In genomic region chr12:102308001-102308456, GRCm38 (mm10) we compare ENCODE assay signal across 9 mouse cellular contexts. TPM values are rescaled to one million over a fixed set of nuclear protein-coding genes. Genes with fewer than 3 reads are reported as not detected.
DNase-seq lines count a peak whose midpoint lies in the region; ATAC-seq and TF ChIP-seq lines count a peak whose summit lies in the region.
"Had no signal": no experiment of that assay in that cellular context is flagged by ENCODE, and none has a peak within 500 bp of the region (broad histone marks: within the 10 kb centered on the region; RNA-seq: fewer than 3 reads in every experiment).

No protein-coding gene starts in this region.

- H3K9ac ChIP-seq in MEL (ENCODE audit: control insufficient read depth, low read depth, low read length, poor library complexity, severe bottlenecking) = no peak overlapping the region
- no peak overlapping the region for H3K9ac ChIP-seq in embryonic facial prominence, embryonic 15.5 days
- no peak overlapping the region for H3K9ac ChIP-seq in lung, embryonic 15.5 days

- TF ChIP-seq EP300 in MEL (IDR thresholded peaks at IDR 0.05; ENCODE audit: low read depth in 1 of 2, low read length in 2 of 2) = no peak

- H3K4me3 ChIP-seq in MEL (ENCODE audit: control insufficient read depth in 1 of 2, insufficient read depth in 1 of 2, low read depth in 2 of 2, low read length in 2 of 2) = no peak overlapping the region
- H3K4me3 ChIP-seq in embryonic facial prominence, embryonic 15.5 days (replicated peaks) = no peak overlapping the region
- H3K4me3 ChIP-seq in lung, embryonic 15.5 days = no peak overlapping the region
- H3K4me3 ChIP-seq: erythroblast, embryonic 14.5 days had no signal

- H3K4me1 ChIP-seq in MEL (ENCODE audit: control insufficient read depth in 1 of 2, insufficient read depth in 2 of 2, low read length in 2 of 2) = peaks cover 0 to 19% of the 10 kb centered on the region in 2 experiments; a peak in 3 of 4 replicates
- H3K4me1 ChIP-seq in embryonic facial prominence, embryonic 15.5 days = peaks cover 50% of the 10 kb centered on the region
- H3K4me1 ChIP-seq in lung, embryonic 15.5 days = peaks cover 62% of the 10 kb centered on the region

- no peak overlapping the region for H3K27ac ChIP-seq in MEL (ENCODE audit: control insufficient read depth, low read depth, low read length)
- peak overlapping the region; percentile 65 for H3K27ac ChIP-seq in embryonic facial prominence, embryonic 15.5 days (replicated peaks)
- peak overlapping the region; percentile 81 for H3K27ac ChIP-seq in lung, embryonic 15.5 days

- ATAC-seq in embryonic facial prominence, embryonic 15.5 days (ENCODE audit: insufficient number of reproducible peaks, low FRiP score, low TSS enrichment, low read depth) = no peak
- ATAC-seq in lung, embryonic 15.5 days (ENCODE audit: borderline replicate concordance, extremely low read depth, low FRiP score, low TSS enrichment) = peak; percentile 87

- H3K4me2 ChIP-seq in embryonic facial prominence, embryonic 15.5 days (replicated peaks) = no peak overlapping the region
- H3K4me2 ChIP-seq in lung, embryonic 15.5 days = peak overlapping the region; percentile 12; the same call in 1 of the 2 replicates

- TF ChIP-seq RAD21 in MEL (IDR thresholded peaks at IDR 0.05; ENCODE audit: low read depth, low read length) = no peak

- H3K9me3 ChIP-seq in MEL (replicated peaks; ENCODE audit: insufficient read depth, low read length) = no peaks in the 10 kb centered on the region
- no peaks in the 10 kb centered on the region for H3K9me3 ChIP-seq in embryonic facial prominence, embryonic 15.5 days (replicated peaks)
- H3K9me3 ChIP-seq in lung, embryonic 15.5 days = no peaks in the 10 kb centered on the region

- H3K79me2 ChIP-seq in MEL (ENCODE audit: control insufficient read depth, insufficient read depth, low read length, poor library complexity) = no peaks in the 10 kb centered on the region

- H3K27me3 ChIP-seq in MEL (ENCODE audit: control insufficient read depth in 1 of 2, insufficient read depth in 2 of 2, low read length in 2 of 2) = no peaks in the 10 kb centered on the region
- H3K27me3 ChIP-seq in embryonic facial prominence, embryonic 15.5 days = no peaks in the 10 kb centered on the region
- no peaks in the 10 kb centered on the region for H3K27me3 ChIP-seq in lung, embryonic 15.5 days

- no peak for TF ChIP-seq CTCF in MEL (IDR thresholded peaks at IDR 0.05 in 2 of 3, conservative IDR thresholded peaks at IDR 0.05 in 1 of 3; ENCODE audit: control insufficient read depth in 1 of 3, insufficient read depth in 1 of 3, low read depth in 2 of 3, low read length in 3 of 3, poor library complexity in 1 of 3, severe bottlenecking in 1 of 3)

- H3K36me3 ChIP-seq in MEL (ENCODE audit: control insufficient read depth in 1 of 2, insufficient read depth in 2 of 2, low read length in 2 of 2) = peaks cover 0 to 9% of the 10 kb centered on the region in 2 experiments; a peak in 2 of 4 replicates
- H3K36me3 ChIP-seq in embryonic facial prominence, embryonic 15.5 days = no peaks in the 10 kb centered on the region
- peaks cover 2% of the 10 kb centered on the region; the same call in 1 of the 2 replicates for H3K36me3 ChIP-seq in lung, embryonic 15.5 days

- 41% methylated on average over 6 of the region's 6 CpGs for whole genome bisulfite sequencing in embryonic facial prominence, embryonic 15.5 days
- 23% methylated on average over 6 of the region's 6 CpGs for WGBS in lung, embryonic 15.5 days

- peak; percentile 76 to 82 for DNase-seq in heart, adult 18-20 months
- DNase-seq in heart, adult 8-10 months (ENCODE audit: low spot score) = no peak
- peak; percentile 37 for DNase-seq in MEL (ENCODE audit: low read depth, low spot score)
- peak; percentile 61 for DNase-seq in kidney, adult 11 months
- peak; percentile 64 for DNase-seq in testis, postnatal 14 days (ENCODE audit: low spot score)
- no peak for DNase-seq in c-Kit-positive CD71-positive TER-119-positive erythroid progenitor cells, embryonic 14.5 days (ENCODE audit: low spot score)

- no peak for TF ChIP-seq POLR2A in MEL (IDR thresholded peaks at IDR 0.05; ENCODE audit: control insufficient read depth in 1 of 2, insufficient read depth in 1 of 2, low read depth in 1 of 2, low read length in 2 of 2, poor library complexity in 1 of 2)

TF ChIP-seq in MEL, 35 proteins besides CTCF, POLR2A, EP300 and RAD21:
- no peak for TF ChIP-seq TAL1 (IDR thresholded peaks at IDR 0.05; ENCODE audit: low read length)
- TF ChIP-seq HCFC1 (IDR thresholded peaks at IDR 0.05; ENCODE audit: low read depth, low read length) = no peak
- no peak for TF ChIP-seq USF2 (IDR thresholded peaks at IDR 0.05; ENCODE audit: borderline replicate concordance in 1 of 2, insufficient read depth in 1 of 2, low read depth in 1 of 2, low read length in 2 of 2)
- TF ChIP-seq ELF1 (IDR thresholded peaks at IDR 0.05; ENCODE audit: low read depth, low read length) = no peak
- no peak for TF ChIP-seq POLR2AphosphoS2 (IDR thresholded peaks at IDR 0.05; ENCODE audit: low read length)
- no peak for TF ChIP-seq ZMIZ1 (IDR thresholded peaks at IDR 0.05; ENCODE audit: low read depth, low read length)
- TF ChIP-seq BHLHE40 (IDR thresholded peaks at IDR 0.05; ENCODE audit: borderline replicate concordance, low read depth, low read length) = no peak
- TF ChIP-seq TCF12 (IDR thresholded peaks at IDR 0.05; ENCODE audit: low read depth, low read length) = no peak
- no peak for TF ChIP-seq MAZ (IDR thresholded peaks at IDR 0.05; ENCODE audit: low read depth, low read length)
- TF ChIP-seq MYC (IDR thresholded peaks at IDR 0.05; ENCODE audit: low read depth, low read length) = no peak

RNA-seq across cellular contexts. Expression of gene Rin3, which starts 25.2 kb away (rescaled TPM):
- total RNA-seq in heart, adult 18-20 months (2021) = 10 to 100 TPM; 28.3 to 29.5 TPM
- total RNA-seq in heart, adult 8-10 months (2022) = 10 to 100 TPM; 12.2 to 18.8 (median 17.0) TPM
- total RNA-seq in MEL (2012; rRNA removed) = 14.8 and 17.5 TPM in 2 replicates
- 10 to 100 TPM in 1 of 2 experiments, not detected in 1; 38.9 TPM for polyA plus RNA-seq in MEL (2012; ENCODE audit: insufficient read depth in 1 of 2, insufficient read length in 2 of 2, low read depth in 1 of 2, low replicate concordance in 2 of 2, missing spikeins in 1 of 2)
- polyA plus RNA-seq in embryonic facial prominence, embryonic 15.5 days (2015; fragmentation: Nextera tagmentation; extraction: Ambion mirVana) = 8.5 and 8.6 TPM in 2 replicates
- 12.7 and 14.2 TPM in 2 replicates for polyA plus RNA-seq in lung, embryonic 15.5 days (2015; fragmentation: Nextera tagmentation; extraction: Ambion mirVana)

Comparison
In these comparisons a context has a peak if more than half of its experiments do, and no peak if none do; other contexts are left out.
1. DNase-seq: peak in heart, adult 18-20 months (2 of 2), MEL (single experiment), kidney, adult 11 months (single experiment) and testis, postnatal 14 days (single experiment); none in heart, adult 8-10 months (single experiment) and c-Kit-positive CD71-positive TER-119-positive erythroid progenitor cells, embryonic 14.5 days (single experiment).